Mouse (Mus musculus) embryo, embryonic 10.5 days (tissue): ENCODE results near the gene Nmrk1.

ENCODE experiments used
- DNase-seq: peaks from one replicate; pipeline ENCODE4 v3.0.0-alpha.2; 2015; ENCODE audit warnings: low spot score

Nmrk1 gene

DNA sequence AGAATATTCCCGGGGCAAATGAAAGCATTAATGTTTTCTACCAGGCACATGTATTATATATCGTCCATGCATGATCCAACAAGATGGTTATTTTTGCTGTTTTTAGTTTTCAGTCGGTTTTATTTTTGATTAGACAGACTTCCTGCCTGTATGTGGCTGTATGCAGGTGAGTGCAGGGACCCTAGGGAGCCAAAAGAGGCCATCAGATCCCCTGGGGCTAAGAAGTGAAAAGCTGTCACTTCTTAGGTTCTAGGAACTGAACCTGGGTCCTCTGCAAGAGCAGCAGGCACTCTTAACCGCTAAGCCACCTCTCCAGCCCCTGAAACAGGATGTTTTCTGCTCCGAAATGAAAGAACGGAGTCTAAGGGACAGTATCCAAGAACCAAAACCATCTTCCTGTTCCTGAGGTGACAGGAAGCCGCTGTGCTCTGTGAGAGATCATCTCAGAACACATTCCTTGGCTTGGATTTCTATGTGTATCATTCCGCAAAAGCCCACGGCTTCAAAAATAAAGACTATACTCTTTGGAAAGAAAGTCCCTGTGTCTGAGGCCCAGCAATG lies 16.0 kb upstream of the Nmrk1 start:
- no peak for DNase-seq

DNA sequence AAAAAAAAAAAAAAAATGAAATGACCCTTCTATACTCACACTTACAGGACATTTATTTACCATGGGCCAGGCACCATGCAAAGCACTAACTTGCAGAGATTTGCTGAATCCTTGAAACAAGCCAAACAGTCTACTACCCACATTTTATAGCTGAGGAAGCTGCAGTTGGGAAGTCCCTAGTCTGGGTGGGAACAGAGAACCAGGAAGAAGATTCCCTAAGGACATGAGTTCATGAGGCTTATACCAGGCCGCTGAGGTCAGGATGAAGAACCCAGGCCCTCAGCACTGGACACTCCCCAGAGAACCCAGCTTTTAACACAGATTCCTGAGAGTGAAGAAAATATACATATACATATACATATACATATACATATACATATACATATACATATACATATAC lies 14.2 kb upstream of the Nmrk1 start:
- no peak for DNase-seq

DNA sequence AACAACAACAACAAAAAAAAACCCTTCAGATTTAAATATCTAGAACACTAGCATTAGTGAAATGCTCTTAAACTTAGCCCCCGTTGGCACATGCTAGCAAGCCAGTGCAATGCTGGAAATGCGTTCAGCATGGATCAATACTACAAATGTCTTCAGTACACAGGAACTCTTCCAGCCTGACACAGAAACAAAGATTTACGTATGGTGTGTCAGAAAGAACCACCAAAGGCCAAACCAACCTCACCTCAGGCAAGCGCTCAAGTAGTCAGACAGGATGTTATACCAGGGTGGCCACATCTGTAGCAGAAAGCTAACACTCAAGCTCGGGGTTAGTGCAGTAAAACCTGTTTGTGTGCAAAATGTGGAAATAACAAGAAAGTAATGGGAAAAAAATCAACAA lies 12.7 kb upstream of the Nmrk1 start:
- DNase-seq = no peak

DNA sequence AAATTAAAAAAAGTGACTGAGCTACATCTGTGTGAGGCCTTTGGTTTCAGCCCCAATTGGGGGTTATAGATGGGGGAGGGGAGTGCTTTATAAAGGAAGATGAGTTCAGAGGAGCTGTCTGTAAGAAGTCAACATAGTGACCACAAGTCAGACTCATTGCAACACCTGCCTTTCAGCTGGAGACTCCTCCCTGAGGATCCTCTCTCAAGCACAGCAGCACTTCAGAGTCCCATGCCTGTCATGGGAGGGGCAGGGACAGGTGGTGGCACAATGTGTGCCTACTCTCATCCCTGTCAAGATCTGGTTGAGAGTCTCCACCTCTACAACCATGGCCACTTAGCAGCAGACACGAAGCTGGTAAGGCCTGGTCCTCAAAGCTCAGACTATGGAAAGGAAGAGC lies 12.1 kb upstream of the Nmrk1 start:
- no peak for DNase-seq

DNA sequence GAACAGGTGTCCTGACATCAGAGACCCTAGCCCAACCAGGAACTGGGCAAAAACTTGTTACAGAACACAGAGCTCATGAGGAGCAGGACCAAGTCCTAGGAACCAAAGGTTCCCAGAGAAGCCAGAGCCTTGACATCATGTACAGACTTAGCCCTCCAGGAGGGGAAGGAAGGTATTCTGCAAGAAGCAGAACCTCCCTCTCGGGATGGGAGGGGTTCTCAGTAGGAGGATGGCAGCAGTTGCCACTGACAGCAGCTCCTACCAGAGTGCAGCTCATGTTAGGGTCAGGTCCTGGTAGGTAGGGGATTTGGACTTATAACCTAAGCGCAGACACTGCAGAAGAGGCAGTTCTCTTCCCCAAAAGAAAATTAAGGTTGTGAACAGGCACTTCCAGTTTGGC lies 7.9 kb upstream of the Nmrk1 start:
- DNase-seq = no peak

DNA sequence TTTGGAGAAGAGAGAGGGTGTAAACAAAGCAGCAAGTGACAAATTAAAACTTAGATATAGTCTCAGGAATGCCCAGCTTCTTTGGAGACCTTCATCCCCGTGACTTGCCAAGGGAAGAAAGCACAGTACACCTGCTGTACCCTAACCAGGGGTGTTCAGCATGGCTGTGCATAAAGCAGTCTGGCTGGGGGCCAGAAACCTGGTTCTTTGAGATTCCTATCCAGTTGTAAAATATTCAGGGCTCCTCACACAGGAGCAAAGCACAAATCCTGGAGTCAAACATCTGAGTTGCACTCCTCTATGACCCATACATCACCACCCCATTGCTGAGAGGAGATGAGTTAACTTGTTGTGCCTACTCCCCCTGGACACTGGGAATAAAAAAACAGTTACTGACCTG lies 2.2 kb upstream of the Nmrk1 start:
- DNase-seq = no peak

DNA sequence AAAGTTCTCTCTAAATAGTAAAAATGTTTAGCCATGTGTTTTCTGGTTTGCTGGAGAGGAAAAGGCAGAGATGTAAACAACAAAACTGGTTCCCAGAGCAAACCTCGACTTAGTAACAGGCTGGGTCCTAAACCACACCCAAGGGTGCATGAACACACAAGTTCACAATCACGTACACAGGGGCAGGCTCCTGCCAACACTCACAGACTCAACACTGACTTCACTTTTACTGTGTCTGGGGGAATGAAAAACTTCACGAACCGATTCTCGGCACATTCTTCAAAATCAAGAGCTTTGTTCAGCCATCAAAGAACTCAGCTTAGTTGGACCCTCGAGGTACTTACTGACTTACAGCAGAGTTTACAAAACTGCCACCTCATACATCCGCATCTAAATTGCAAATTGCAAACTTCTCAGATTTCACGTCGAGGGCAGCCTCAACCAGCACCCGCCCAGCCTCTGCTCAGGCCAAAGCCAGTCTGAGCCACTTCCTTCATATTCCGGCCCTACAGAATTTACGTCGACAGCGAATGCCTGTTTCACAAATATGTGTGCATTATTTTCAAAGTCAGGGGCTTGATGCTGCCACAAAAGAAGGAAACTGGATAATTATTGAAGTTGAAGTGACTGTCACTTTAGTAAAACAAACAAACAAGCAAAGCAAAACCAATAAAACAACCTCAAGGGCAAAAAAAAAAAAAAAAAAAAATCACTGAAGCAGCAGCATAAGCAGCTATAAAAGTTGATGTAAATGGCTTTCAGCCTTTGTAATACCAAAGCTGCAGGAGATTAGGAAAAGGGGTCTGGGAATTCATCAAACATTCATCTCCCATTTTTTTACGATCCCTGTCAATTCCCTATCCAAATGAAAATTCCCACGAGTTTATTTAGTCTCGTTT lies 1.3 kb upstream of the Nmrk1 start:
- DNase-seq = peak; percentile 63

DNA sequence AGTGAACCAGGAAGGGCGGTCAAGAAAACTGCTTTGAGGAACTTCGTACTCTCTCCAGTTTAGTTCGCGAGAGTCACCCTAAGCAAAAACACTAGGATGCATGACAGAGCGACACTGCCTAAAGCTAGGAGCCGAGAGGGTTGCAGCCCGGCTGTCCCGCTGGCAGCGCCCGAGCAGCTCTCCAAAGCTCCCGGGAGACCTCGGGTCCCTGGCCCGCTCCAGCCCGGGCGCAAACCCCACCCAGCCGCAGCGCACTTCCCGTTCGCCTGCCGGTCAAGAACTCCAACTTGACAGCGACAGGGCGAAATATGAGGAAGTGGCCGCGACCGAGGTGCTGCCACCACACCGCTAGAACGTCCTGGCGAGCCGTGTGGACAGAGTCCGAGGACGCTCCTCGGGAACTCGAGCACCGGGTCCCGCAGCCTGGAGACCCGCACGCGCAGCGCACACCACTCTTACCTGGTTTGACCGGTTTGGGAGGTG lies 548 bp upstream of the Nmrk1 start:
- DNase-seq = peak; percentile 50

DNA sequence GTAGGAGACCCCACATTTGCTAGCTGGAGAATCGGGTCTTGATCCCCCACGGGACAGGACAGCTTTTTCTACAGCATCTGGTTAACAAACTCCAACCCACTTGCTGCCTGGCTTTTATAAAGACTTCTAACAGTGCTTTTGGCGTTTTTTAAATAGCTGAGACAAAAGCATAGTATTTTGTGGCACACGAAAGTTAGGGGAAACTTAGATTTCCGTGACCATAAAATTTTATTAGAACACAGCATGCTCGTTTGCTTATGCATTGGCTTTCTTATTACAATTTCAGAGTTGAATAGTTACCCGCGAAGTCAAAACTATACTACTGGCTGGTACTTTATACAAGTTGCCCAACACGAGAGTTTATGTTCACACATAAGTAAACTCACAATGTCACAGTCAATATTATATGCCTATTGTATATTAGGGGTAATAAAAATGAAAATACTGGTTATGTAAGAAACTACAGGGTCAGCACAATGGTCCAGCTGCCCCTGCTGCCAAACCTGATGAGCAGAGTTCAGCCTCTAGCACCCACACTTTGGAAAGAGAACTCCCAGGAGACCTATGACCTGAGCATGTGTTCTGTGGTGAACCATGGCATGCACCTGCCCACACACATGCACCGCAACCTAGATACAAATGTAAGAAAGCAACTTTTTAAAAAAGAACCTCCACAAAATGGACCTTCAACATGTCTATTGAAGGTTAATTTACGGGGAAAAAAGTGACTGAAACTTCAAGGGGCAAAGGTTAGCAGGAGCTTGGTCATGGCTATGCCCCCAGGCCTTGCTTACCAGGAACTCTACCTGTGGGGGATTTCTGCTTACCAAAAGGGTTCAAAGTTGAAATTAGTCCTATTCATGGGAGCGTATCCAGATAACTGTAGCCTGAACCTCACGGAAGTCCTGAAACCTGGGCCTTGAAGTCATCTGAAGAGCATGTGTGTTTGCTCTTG lies 758 bp downstream of the Nmrk1 start:
- DNase-seq = no peak

DNA sequence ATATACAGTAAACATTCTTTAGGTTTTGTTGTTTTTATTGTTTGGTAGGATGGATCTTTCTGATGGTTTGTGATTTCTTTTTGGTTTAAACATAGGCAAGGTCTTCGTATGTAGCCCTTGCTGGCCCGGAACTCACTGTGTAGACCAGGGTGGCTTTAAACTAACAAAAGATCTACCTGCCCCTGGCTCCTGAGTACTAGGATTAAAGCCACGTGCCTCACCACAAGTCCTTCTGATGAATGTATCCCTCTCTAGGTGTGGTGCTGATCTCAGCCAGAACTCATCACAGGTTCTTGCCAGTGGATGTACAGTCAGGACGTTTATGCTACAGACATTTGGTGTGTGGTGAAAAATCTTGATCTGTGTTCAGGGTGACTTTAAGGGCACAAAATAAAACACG lies 6.2 kb downstream of the Nmrk1 start:
- DNase-seq = no peak

DNA sequence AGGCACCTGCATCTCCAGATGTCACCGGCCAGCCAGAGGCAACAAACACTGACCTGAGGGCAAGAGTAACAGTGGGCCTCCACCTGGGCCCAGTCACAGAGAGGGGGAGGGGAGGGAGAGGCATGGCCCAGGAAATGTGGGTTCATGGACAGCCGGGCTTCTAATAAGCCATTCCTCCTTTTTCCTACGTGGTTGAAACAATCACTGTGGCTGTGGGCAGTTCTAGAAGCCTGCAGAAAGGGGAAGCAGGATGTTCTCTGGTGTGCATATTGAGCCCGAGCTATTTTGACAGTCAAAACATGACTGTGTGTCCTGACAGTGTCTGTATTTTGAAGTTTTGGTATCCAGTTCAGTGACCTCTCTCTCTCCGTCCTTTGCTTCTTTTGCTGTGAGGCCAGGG lies 7.2 kb downstream of the Nmrk1 start:
- DNase-seq = no peak

DNA sequence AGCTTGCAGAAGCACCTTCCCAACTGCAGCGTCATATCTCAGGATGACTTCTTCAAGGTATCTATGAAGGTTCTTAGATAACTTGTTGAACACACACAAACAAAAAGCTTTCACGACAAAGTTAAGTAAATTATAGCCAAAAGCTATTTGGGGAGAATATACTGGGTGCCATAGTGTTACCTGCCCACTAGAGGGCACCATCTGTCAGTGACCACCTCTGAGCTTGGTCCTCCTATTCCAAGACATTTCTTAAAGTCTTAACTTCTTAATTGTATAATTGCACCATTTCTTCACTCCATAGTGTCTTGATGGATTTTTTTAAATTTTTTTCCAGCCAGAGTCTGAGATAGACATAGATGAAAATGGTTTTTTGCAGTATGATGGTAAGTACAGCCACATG lies 7.8 kb downstream of the Nmrk1 start:
- DNase-seq = no peak

DNA sequence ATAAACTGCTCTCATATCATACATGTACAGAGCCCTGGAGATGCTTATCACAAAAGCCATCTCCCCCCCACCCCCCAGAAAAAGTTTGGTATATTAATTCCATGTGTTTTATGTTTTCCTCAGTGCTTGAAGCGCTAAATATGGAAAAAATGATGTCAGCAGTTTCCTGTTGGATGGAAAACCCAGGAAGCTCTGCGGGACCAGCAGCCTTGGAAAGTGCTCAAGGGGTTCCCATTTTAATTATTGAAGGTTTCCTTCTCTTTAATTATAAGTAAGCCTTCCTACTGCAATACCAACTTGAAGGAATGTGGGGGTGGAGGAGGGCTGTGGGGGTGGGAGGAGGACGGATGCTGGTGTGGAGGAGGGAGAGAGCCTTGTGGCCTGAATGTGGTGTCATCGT lies 9.3 kb downstream of the Nmrk1 start:
- no peak for DNase-seq

DNA sequence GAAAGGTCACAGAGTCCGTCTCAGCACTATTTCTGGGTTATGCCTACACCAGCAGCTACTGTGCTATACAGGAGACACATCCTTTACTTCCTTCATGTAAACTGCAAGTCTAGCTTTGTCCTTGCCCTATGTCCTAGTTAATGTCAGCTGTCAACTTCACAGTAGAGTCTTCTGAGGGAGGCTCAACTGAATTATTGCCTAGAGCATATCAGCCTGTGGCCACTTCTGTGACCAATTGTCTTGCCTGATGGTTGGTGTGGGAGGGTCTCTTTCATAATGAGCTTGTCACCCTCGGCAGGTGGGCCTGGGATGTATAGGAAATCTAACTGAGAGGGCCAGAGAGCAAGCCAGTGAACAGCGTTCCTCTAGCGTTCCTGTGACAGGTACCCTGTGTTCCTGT lies 11.7 kb downstream of the Nmrk1 start:
- DNase-seq = no peak

DNA sequence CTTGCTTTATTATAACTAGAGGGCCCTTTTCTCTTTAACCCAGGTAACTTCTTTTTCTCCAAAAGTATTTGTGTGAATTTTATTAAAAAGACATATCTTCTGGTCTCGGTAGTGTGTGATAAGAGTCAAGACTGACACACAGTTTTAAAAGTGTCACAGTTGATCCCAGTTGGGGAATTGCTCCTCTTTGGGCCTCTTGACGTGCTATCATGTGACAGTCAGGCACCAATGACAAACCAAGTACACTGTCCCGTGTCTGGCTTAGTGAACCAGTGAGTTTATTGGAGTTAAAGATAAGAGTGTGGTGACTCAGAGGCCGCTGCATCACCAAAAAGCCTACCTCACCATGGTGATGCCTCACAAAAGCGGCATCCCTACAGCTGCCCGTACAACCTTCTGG lies 12.3 kb downstream of the Nmrk1 start:
- DNase-seq = no peak

DNA sequence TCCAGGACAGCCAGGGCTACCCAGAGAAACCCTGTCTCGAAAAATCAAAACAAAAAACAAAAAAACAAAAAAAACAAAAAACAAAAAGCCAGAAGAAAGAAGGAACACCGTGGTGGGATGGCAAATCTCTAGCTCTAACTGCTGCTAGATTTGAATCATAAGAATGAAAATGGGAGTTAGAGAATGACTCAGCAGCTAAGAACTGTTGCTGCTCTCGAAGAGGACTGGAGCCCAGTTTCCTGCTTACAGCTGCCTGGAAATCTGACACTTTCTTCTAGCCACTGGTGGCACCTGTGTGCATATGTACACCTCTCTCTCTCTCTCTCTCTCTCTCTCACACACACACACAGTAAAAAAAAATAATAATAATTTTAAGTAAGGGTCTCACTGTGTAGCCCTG lies 14.6 kb downstream of the Nmrk1 start:
- no peak for DNase-seq

DNA sequence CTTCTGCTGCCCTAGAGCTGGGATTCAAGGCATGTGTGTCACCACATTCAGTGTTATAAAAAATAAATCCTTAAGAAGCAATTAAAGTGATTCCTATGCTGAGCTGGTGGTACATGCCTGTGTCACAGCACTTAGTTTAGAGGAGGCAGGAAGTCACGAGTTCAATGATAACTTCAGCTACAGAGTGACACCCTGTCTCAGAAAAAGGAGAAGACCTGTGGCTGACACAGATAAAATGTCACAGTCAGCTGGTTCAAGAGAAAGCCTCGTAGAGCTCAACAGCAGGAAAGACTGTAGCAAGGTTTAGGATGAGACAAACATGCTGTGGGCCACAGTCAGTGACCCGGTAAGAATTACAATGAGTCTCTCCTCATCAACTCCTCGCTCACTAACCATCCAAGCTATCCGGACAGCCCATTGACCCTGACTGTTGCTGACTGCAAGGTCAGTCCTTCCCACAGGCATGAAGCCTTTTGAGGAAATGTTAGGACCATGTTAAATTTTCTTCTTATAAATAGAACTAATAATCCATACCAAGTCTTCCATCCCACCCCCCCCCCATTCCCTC lies 15.2 kb downstream of the Nmrk1 start:
- DNase-seq = no peak

DNA sequence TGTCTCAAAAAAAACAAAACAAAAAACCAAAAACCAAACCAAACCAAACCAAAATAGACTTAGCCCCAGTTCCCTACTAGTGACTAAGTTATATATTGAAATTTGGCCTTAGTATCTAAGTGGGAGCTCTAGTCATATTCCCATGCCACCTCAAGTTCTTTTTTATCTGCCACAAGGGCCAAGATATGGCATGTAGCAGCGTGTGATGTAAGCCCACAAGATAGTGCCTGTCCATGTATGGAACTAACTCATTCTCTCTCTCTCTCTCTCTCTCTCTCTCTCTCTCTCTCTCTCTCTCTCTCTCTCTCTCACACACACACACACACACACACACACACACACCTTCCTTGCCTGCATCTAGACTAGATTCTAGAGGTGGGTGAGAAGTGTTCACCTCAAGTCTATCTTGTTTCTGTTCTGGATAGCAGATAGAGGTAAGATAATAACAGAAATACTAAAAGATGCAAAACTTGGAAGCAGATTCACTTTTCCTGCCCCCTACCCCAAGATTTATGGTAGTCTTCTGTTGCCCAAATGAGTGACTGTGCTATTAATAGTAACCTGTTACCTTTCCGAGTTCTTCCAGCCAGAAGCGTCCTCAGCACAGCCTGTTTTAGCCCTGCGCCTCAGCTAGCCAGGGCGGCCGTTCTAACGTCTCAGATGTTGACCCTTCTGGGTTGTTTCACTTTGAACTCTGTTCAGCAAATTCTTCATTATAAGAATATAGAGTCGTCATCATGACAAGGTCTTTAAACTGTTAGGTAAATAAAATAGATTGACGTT lies 16.2 kb downstream of the Nmrk1 start:
- DNase-seq = no peak

DNA sequence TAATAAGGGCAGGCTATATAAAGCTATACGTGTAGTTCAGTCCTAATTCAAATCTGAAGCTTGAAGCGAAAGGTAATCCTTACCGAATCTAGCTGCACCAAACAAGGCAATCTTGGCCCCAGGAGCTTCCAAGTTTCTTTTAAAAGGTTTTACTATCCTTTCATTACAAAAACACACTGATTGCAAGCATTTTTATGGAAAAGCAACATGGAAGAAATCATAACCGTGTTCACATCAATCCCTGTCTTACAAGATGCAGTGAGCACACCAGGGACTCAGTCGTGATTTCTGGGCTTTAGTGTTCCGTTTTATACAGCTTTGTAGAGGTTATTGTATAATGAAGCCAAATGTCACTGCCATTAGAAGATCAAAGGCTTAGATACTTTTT lies 16.8 kb downstream of the Nmrk1 start:
- DNase-seq = no peak

DNA sequence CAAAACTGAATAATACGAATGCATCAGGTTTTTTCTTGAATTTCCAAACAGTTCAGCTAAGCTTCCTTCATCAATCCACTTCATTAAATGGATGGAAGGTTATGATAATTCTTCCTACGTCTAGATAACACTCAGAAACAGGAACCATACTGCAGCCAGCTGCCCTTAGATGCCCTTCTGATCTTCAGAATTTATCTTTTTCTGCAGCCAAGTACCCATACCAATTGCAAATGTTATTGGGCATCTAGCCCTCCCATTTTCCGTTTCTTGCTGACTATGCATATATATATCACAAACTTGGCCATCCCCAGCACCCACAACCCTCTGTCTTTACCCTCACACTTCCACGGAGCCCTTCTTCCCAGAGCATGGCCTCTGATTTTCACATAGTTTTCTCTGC lies 18.2 kb downstream of the Nmrk1 start:
- no peak for DNase-seq

DNA sequence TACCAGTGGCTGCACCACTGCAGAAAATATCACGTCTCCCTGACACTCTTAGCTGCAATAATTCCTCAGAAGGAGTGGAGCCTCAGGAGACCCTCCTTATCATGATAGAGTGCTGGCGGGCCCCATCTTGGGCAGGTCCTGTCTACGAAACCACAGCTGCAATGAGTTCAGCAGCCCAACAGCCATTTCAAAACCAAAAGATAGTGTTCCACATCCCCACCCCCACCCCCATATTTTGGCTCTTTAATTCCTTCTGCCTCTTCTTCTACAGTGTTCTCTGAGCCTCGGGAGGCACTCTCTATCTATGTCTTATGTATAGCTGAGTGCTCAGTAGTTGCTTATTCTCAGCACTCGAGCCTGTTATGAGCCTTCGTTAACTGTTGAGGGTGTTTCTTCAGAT lies 18.7 kb downstream of the Nmrk1 start:
- DNase-seq = no peak

DNA sequence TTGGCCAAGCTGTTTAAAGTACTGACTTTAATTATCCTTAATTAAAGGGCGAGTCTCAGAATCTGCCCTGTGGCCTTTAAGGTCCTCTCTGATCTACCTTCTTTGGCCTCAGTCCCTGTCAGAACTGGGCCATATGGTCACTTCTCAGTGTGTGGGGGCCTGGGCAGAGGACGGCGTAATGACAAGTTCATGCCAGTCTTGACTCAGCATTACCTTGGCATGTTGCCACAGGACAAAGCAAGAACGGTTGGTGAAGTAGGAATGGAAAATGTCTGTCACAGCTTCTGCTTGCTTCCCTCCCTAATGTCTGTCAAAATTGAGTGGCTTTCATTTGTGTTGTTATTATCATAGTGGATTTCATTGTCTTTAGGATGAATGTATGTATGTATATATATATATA lies 20.8 kb downstream of the Nmrk1 start:
- no peak for DNase-seq
